Mouse (Mus musculus): ENCODE measurements around the gene Zbtb4. TPM values are rescaled to one million over a fixed set of nuclear protein-coding genes. Genes with fewer than 3 reads are reported as not detected.
A peak's percentile ranks its signal among the peaks of the same experiment; 100 is the strongest.

Gene Zbtb4
- polyA plus RNA-seq, 1 experiment, result 28.4 TPM

DNA sequence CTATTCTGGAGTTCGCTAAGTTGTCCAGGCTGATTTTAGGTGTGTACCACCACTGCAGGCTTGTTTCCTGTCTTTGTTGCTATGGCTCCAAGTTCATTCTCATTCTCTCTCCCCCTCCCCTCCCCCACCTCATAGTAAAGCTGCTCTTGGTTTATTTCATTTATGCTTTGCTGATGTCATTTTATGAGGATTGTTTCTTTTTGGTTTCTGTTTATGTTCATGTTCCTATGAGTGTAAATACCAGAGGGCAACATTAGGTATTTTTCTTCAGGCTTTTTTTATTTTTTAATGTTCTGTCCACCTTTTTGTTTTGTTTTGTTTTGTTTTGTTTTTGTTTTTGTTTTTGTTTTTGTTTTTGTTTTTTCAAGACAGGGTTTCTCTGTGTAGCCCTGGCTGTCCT, 3.8 kb upstream of the Zbtb4 start, which contains the start of gene Slc35g3:
Slc35g3 (minus strand) TSS at position 101 of the 400 bp plus-strand sequence.
- Histone ChIP-seq H3K4me1 (ENCODE audit: control insufficient read depth, insufficient read depth, insufficient read length) (peaks cover 10% of the 10 kb centered on the region; the same call in 1 of the 2 replicates), H3K4me3 (ENCODE audit: extremely low read depth, insufficient read depth, insufficient read length) (no peak within 1 kb of the TSS), H3K27me3 (ENCODE audit: control insufficient read depth, insufficient read depth, low read length) (no peaks in the 10 kb centered on the region), H3K36me3 (ENCODE audit: control insufficient read depth, insufficient read depth, low read length) (no peaks in the 10 kb centered on the region), H3K27ac (ENCODE audit: insufficient read depth, low read length) (no peak within 1 kb of the TSS)
- TF ChIP-seq CTCF (IDR thresholded peaks at IDR 0.05; ENCODE audit: extremely low read depth, insufficient read depth, insufficient read length, insufficient replicate concordance) (no peak), POLR2A (IDR thresholded peaks at IDR 0.05; ENCODE audit: low read depth, low read length) (no peak)
- DNase-seq (ENCODE audit: low read depth in 1 of 2, low spot score in 2 of 2), result no peak
- whole genome bisulfite sequencing, result 59% methylated on average over 1 of the region's 1 CpGs

DNA sequence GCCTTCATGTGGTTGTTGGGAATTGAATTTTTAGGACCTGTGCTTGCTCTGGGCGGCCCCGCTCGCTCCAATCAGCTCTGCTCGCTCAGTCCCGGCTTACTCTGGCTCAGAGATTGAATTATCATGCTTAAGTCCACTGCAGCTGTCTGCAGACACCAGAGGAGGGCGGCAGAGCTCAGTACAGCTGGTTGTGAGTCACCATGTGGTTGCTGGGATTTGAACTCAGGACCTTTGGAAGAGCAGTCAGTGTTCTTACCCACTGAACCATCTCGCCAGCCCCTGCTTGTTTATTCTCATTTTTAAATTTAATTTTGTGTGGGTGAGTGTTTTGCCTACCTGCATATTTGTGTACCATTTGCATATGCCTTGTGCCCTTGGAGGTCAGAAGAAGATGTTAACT, 2.2 kb upstream of the Zbtb4 start:
- Histone ChIP-seq H3K4me1 (ENCODE audit: control insufficient read depth, insufficient read depth, insufficient read length) (peaks cover 14% of the 10 kb centered on the region), H3K36me3 (ENCODE audit: control insufficient read depth, insufficient read depth, low read length) (no peaks in the 10 kb centered on the region), H3K27me3 (ENCODE audit: control insufficient read depth, insufficient read depth, low read length) (no peaks in the 10 kb centered on the region), H3K4me3 (ENCODE audit: extremely low read depth, insufficient read depth, insufficient read length) (no peak overlapping the region), H3K27ac (ENCODE audit: insufficient read depth, low read length) (no peak overlapping the region)
- WGBS, result 90% methylated on average over 7 of the region's 7 CpGs
- TF ChIP-seq CTCF (IDR thresholded peaks at IDR 0.05; ENCODE audit: extremely low read depth, insufficient read depth, insufficient read length, insufficient replicate concordance) (peak; percentile 10; the same call in 1 of the 2 replicates), POLR2A (IDR thresholded peaks at IDR 0.05; ENCODE audit: low read depth, low read length) (no peak)
- DNase-seq (ENCODE audit: low read depth in 1 of 2, low spot score in 2 of 2), result no peak

DNA sequence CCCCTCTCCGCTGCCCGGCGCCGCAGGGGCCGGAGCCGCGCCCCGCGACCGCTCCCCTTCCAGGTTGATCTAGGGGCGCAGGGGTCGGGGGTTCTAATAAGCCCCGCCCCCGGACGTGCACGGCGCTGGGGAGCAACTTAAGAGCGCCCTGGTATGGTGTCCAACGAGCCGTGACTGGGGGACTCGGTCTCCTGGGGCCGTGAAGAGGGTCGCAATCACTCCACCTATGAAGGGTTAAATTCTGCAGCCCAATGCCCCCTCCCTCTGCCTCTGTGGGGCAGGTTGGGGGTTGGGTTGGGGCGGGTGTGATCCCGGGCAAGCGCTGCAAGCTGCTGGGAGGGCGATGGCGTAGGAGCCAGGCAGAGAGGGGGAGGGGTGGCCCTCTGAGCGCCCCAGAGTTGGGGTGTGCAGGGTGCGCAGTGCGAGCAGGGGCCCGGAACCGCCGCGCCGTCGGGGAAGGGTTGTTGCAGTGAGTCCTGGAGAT, 456 bp downstream of the Zbtb4 start:
- no peaks in the 10 kb centered on the region for H3K36me3 ChIP-seq (ENCODE audit: control insufficient read depth, insufficient read depth, low read length)
- no peak for TF ChIP-seq POLR2A (IDR thresholded peaks at IDR 0.05; ENCODE audit: low read depth, low read length)
- no peak for TF ChIP-seq CTCF (IDR thresholded peaks at IDR 0.05; ENCODE audit: extremely low read depth, insufficient read depth, insufficient read length, insufficient replicate concordance)
- peak overlapping the region; percentile 94 for H3K27ac ChIP-seq (ENCODE audit: insufficient read depth, low read length)
- peaks cover 13% of the 10 kb centered on the region for H3K4me1 ChIP-seq (ENCODE audit: control insufficient read depth, insufficient read depth, insufficient read length)
- peak overlapping the region; percentile 92 for H3K4me3 ChIP-seq (ENCODE audit: extremely low read depth, insufficient read depth, insufficient read length)
- no peaks in the 10 kb centered on the region for H3K27me3 ChIP-seq (ENCODE audit: control insufficient read depth, insufficient read depth, low read length)
- DNase-seq (ENCODE audit: low read depth in 1 of 2, low spot score in 2 of 2), result peak; percentile 37 to 78
- under 1% methylated on average over 37 of the region's 37 CpGs for WGBS

DNA sequence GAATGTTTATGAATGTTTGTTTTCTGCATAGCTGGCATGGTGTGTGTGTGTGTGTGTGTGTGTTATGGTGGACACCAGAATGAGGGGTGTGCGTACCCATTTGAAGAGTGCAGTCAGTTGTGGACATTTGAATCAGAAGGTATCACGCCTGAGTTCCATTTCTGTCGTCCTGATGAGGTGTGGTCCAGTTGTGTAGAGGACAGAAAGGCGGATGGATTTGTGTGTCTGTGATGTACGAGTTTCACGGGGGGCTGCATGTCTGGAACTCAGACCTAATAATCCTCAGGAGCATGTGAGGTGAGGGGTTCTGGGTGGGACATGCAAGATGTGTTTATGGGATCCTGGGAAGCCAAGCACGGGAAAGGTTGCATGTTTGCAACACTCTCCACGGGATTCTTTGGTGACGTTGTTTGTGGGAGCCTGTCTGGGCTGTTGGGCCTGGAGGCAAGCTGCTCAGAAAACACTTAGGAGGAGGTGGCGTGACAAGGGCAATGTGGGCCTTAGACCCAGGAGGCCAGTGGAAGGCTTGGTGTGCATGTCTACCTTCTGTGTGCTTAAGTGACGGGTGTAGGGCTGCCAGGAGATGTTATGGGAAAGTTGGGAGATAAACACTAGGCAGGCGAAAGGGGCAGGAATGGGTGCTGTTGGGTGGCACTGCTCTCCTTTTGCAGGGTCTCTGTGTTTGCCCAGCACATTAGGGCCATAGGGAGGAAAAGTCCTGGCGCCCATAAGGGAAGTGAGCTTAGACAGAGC, 1.3 kb downstream of the Zbtb4 start:
- no peak for TF ChIP-seq POLR2A (IDR thresholded peaks at IDR 0.05; ENCODE audit: low read depth, low read length)
- TF ChIP-seq CTCF (IDR thresholded peaks at IDR 0.05; ENCODE audit: extremely low read depth, insufficient read depth, insufficient read length, insufficient replicate concordance), result no peak
- DNase-seq (ENCODE audit: low read depth in 1 of 2, low spot score in 2 of 2), result no peak
- peaks cover 13% of the 10 kb centered on the region for H3K4me1 ChIP-seq (ENCODE audit: control insufficient read depth, insufficient read depth, insufficient read length)
- 81% methylated on average over 13 of the region's 13 CpGs for WGBS
- peak overlapping the region; percentile 17; the same call in 1 of the 2 replicates for H3K27ac ChIP-seq (ENCODE audit: insufficient read depth, low read length)
- H3K36me3 ChIP-seq (ENCODE audit: control insufficient read depth, insufficient read depth, low read length), result no peaks in the 10 kb centered on the region
- H3K4me3 ChIP-seq (ENCODE audit: extremely low read depth, insufficient read depth, insufficient read length), result peak overlapping the region; percentile 92
- H3K27me3 ChIP-seq (ENCODE audit: control insufficient read depth, insufficient read depth, low read length), result no peaks in the 10 kb centered on the region

DNA sequence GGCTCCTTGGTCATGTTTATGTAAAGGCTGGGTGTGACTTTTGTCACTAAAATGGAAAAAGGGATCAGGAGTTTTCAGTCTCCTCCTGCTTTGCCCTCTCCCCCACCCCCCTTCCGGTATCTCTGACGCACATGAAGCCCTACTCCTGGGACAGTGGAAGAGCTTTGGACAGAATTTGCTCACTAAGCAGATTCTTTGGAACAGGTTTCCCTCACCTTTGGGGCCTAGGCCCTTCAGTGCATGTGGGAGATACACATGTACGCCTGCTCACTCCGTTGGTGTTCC, 1.9 kb downstream of the Zbtb4 start:
- peaks cover 13% of the 10 kb centered on the region for H3K4me1 ChIP-seq (ENCODE audit: control insufficient read depth, insufficient read depth, insufficient read length)
- H3K36me3 ChIP-seq (ENCODE audit: control insufficient read depth, insufficient read depth, low read length), result no peaks in the 10 kb centered on the region
- no peaks in the 10 kb centered on the region for H3K27me3 ChIP-seq (ENCODE audit: control insufficient read depth, insufficient read depth, low read length)
- no peak overlapping the region; the same call in 1 of the 2 replicates for H3K27ac ChIP-seq (ENCODE audit: insufficient read depth, low read length)
- no peak for DNase-seq (ENCODE audit: low read depth in 1 of 2, low spot score in 2 of 2)
- WGBS, result 79% methylated on average over 4 of the region's 4 CpGs
- TF ChIP-seq CTCF (IDR thresholded peaks at IDR 0.05; ENCODE audit: extremely low read depth, insufficient read depth, insufficient read length, insufficient replicate concordance) (no peak), POLR2A (IDR thresholded peaks at IDR 0.05; ENCODE audit: low read depth, low read length) (no peak)
- H3K4me3 ChIP-seq (ENCODE audit: extremely low read depth, insufficient read depth, insufficient read length), result no peak overlapping the region

DNA sequence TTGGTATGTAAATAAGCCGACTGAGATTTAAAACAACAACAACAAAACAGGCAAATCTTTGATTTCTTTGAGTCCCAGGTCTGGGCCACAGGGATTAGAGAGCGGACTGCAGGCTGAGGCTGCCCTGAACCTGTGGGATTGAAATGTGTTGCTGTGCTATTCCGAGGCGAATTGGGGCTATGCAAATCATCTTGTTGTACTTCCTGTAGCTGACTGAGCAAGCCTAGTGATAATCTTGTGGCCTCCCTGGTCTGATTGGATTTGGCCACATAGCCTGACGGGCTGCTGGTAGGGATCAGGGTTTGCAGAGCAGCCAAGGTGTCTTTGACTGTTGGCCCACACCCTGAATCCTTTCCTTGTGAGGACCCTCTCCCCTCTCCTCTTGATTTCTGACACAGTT, 9.2 kb downstream of the Zbtb4 start:
- no peaks in the 10 kb centered on the region for H3K27me3 ChIP-seq (ENCODE audit: control insufficient read depth, insufficient read depth, low read length)
- WGBS, result 41% methylated on average over 5 of the region's 5 CpGs
- DNase-seq (ENCODE audit: low read depth in 1 of 2, low spot score in 2 of 2), result no peak
- H3K4me3 ChIP-seq (ENCODE audit: extremely low read depth, insufficient read depth, insufficient read length), result no peak overlapping the region
- H3K36me3 ChIP-seq (ENCODE audit: control insufficient read depth, insufficient read depth, low read length), result peaks cover 15% of the 10 kb centered on the region
- TF ChIP-seq POLR2A (IDR thresholded peaks at IDR 0.05; ENCODE audit: low read depth, low read length) (no peak; the same call in 1 of the 2 replicates), CTCF (IDR thresholded peaks at IDR 0.05; ENCODE audit: extremely low read depth, insufficient read depth, insufficient read length, insufficient replicate concordance) (no peak)
- peaks cover 22% of the 10 kb centered on the region for H3K4me1 ChIP-seq (ENCODE audit: control insufficient read depth, insufficient read depth, insufficient read length)
- H3K27ac ChIP-seq (ENCODE audit: insufficient read depth, low read length), result peak overlapping the region; percentile 43

DNA sequence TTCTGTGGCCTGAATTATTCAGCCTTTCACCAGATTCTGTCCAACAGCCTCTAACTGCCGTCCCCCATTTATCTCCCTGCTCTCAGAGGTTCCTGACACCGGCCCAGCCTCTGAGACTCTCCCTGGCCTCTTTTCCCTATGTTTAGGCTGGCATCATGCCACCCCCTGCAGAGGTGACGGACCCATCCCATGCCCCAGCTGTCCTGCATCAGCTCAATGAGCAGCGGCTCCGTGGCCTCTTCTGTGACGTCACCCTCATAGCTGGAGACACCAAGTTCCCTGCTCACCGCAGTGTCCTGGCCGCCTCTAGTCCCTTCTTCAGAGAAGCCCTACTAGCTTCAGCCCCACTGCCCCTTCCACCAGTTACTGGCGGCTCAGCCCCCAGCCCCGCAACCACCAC, 10.0 kb downstream of the Zbtb4 start:
- no peak for TF ChIP-seq CTCF (IDR thresholded peaks at IDR 0.05; ENCODE audit: extremely low read depth, insufficient read depth, insufficient read length, insufficient replicate concordance)
- no peak for TF ChIP-seq POLR2A (IDR thresholded peaks at IDR 0.05; ENCODE audit: low read depth, low read length)
- Histone ChIP-seq H3K27me3 (ENCODE audit: control insufficient read depth, insufficient read depth, low read length) (no peaks in the 10 kb centered on the region), H3K36me3 (ENCODE audit: control insufficient read depth, insufficient read depth, low read length) (peaks cover 15% of the 10 kb centered on the region), H3K4me1 (ENCODE audit: control insufficient read depth, insufficient read depth, insufficient read length) (peaks cover 22% of the 10 kb centered on the region), H3K27ac (ENCODE audit: insufficient read depth, low read length) (peak overlapping the region; percentile 43; the same call in 1 of the 2 replicates), H3K4me3 (ENCODE audit: extremely low read depth, insufficient read depth, insufficient read length) (no peak overlapping the region)
- no peak for DNase-seq (ENCODE audit: low read depth in 1 of 2, low spot score in 2 of 2)
- WGBS, result 89% methylated on average over 10 of the region's 10 CpGs

Data from spleen, adult 2 months (tissue).